Mouse (Mus musculus) lung, embryonic 14.5 days (tissue): ENCODE measurements around the gene Pitpnb. TPM values are rescaled to one million over a fixed set of nuclear protein-coding genes. Genes with fewer than 3 reads are reported as not detected.
A peak's percentile ranks its signal among the peaks of the same experiment; 100 is the strongest.

Source experiments
- ATAC-seq: fragments of 200-750 bp; cut with Nextera tagmentation; 2 replicates; pipeline ENCODE4 v1.8.0; 2017; ENCODE audit warnings: mild to moderate bottlenecking, moderate TSS enrichment, moderate library complexity; ENCODE audit not compliant: insufficient read depth
- DNase-seq: peaks from one replicate; pipeline ENCODE4 v3.0.0-alpha.2; 2015
- H3K27ac ChIP-seq: fragments of 300-500 bp; sonication (generic); 2 replicates; pipeline ENCODE4 v1.5.1; 2014; ENCODE audit warnings: low read depth, mild to moderate bottlenecking, moderate library complexity
- H3K27me3 ChIP-seq: fragments of 300-500 bp; sonication (generic); 2 replicates; pipeline ENCODE4 v1.6.1; 2014; ENCODE audit warnings: low read length, control low read depth; ENCODE audit not compliant: insufficient read depth
- H3K36me3 ChIP-seq: fragments of 300-500 bp; sonication (generic); 2 replicates; pipeline ENCODE4 v1.6.1; 2014; ENCODE audit warnings: control low read depth; ENCODE audit not compliant: insufficient read depth
- H3K4me1 ChIP-seq: fragments of 300-500 bp; sonication (generic); 2 replicates; pipeline ENCODE4 v1.6.1; 2014; ENCODE audit warnings: antibody characterized with exemption, control low read depth; ENCODE audit not compliant: insufficient read depth
- H3K4me2 ChIP-seq: fragments of 300-500 bp; sonication (generic); 2 replicates; pipeline ENCODE4 v1.6.1; 2014; ENCODE audit warnings: mild to moderate bottlenecking
- H3K4me3 ChIP-seq: fragments of 300-500 bp; sonication (generic); 2 replicates; pipeline ENCODE4 v1.5.1; 2014; ENCODE audit warnings: low read depth, low read length
- H3K9ac ChIP-seq: fragments of 300-500 bp; sonication (generic); 2 replicates; pipeline ENCODE4 v1.6.1; 2014
- H3K9me3 ChIP-seq: fragments of 300-500 bp; sonication (generic); 2 replicates; pipeline ENCODE4 v1.6.1; 2016; ENCODE audit warnings: low read depth, low read length, control low read depth
- CTCF ChIP-seq: IDR thresholded peaks from 2 replicates; pipeline ENCODE4 v1.5.1; 2016; ENCODE audit warnings: antibody characterized with exemption, low read depth
- WGBS: fragments of 180-500 bp; shearing (Covaris S2); extraction: QIAGEN DNeasy Blood & Tissue Kit; methylation state at CpG from one replicate; pipeline ENCODE4 v1.1.7; 2014; 5-methylcytosine and 5-hydroxymethylcytosine counted together
- polyA plus RNA-seq: library from polyadenylated mRNA; unstranded; fragments of >200 nt; fragmentation: Nextera tagmentation; extraction: Ambion mirVana; gene quantifications from 2 replicates; pipeline ENCODE4 v1.2.1, GENCODE M21; 2014

The Pitpnb gene
- polyA plus RNA-seq, 1 experiment from 2014 or later: 120 TPM

DNA sequence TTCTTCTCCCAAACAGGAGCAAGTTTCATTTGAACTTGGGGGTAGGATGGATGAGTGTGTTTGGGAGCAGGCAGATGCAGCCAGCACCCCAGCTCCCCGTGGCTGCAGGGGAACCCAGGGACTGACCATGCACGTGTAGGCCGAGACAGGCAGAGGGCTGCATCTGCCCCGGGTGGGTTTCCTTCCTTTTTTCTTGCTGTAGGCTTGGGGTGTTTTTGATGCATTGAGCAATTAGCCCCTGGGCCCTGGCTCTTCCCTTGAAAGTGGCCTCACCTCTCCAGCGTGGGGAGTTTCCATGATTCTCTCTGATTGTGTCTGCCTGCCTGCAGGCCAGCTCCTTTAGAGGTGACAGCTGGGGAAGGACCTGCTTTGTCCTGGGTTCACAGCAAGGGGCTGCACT is 102.3 kb downstream of the Pitpnb start:
- Histone ChIP-seq H3K27me3 (no peaks in the 10 kb centered on the region), H3K4me3 (no peak overlapping the region), H3K4me1 (peaks cover 19% of the 10 kb centered on the region), H3K9ac (no peak overlapping the region), H3K36me3 (no peaks in the 10 kb centered on the region), H3K27ac (no peak overlapping the region), H3K4me2 (no peak overlapping the region), H3K9me3 (no peaks in the 10 kb centered on the region)
- 35% methylated on average over 5 of the region's 5 CpGs for WGBS
- TF ChIP-seq CTCF: no peak
- ATAC-seq (no peak), DNase-seq (no peak)

- H3K4me1 ChIP-seq: peaks cover 19% of the 10 kb centered on the region
- no peak for TF ChIP-seq CTCF
- H3K27ac ChIP-seq: no peak overlapping the region
- no peak overlapping the region for H3K9ac ChIP-seq
- DNase-seq: peak; percentile 85
- peak overlapping the region; percentile 34; the same call in 1 of the 2 replicates for H3K4me2 ChIP-seq
- no peaks in the 10 kb centered on the region for H3K27me3 ChIP-seq
- peak; percentile 80 for ATAC-seq
- no peak overlapping the region for H3K4me3 ChIP-seq
- no peaks in the 10 kb centered on the region for H3K36me3 ChIP-seq
- H3K9me3 ChIP-seq: no peaks in the 10 kb centered on the region
- 12% methylated on average over 16 of the region's 16 CpGs for WGBS
Observed at GRCm38 (mm10) chr5:111434342-111434842, 103.8 kb downstream of the Pitpnb start.

GRCm38 (mm10) chr5:111436260-111436659 is 105.7 kb downstream of the Pitpnb start:
- DNase-seq (no peak), ATAC-seq (no peak)
- TF ChIP-seq CTCF: no peak
- WGBS: 77% methylated on average over 7 of the region's 7 CpGs
- H3K4me1 ChIP-seq: peaks cover 15% of the 10 kb centered on the region
- H3K36me3 ChIP-seq: no peaks in the 10 kb centered on the region
- H3K4me2 ChIP-seq: no peak overlapping the region
- H3K27ac ChIP-seq: no peak overlapping the region
- no peak overlapping the region for H3K9ac ChIP-seq
- H3K27me3 ChIP-seq: no peaks in the 10 kb centered on the region
- no peaks in the 10 kb centered on the region for H3K9me3 ChIP-seq
- no peak overlapping the region for H3K4me3 ChIP-seq

- Histone ChIP-seq H3K4me2 (no peak overlapping the region), H3K4me3 (no peak overlapping the region), H3K9me3 (no peaks in the 10 kb centered on the region), H3K27me3 (no peaks in the 10 kb centered on the region), H3K27ac (no peak overlapping the region), H3K36me3 (no peaks in the 10 kb centered on the region), H3K9ac (no peak overlapping the region), H3K4me1 (peaks cover 8% of the 10 kb centered on the region)
- ATAC-seq (no peak), DNase-seq (no peak)
- WGBS: 56% methylated on average over 7 of the region's 7 CpGs
- TF ChIP-seq CTCF: no peak
Observed at GRCm38 (mm10) chr5:111437205-111437604, 106.6 kb downstream of the Pitpnb start.

Other genes with a start within 250 kb of the Pitpnb start
- 8.9 and 9.7 TPM in 2 replicates for gene Mn1, start 86.6 kb downstream of the Pitpnb start, polyA plus RNA-seq